Mouse (Mus musculus): Measurements from ENCODE around the gene Slc25a47. TPM values are rescaled to one million over a fixed set of nuclear protein-coding genes. Genes with fewer than 3 reads are reported as not detected.
A peak's percentile ranks its signal among the peaks of the same experiment; 100 is the strongest.

Slc25a47 gene
- polyA plus RNA-seq, 1 experiment from 2014 or later, result 12.0 TPM

GRCm38 (mm10) chr12:108852822-108853221 lies 17.0 kb downstream of the Slc25a47 start:
- no peak for ATAC-seq (ENCODE audit: low FRiP score, low TSS enrichment)
- no peak overlapping the region for H3K4me3 ChIP-seq (ENCODE audit: low read length)
- no peaks in the 10 kb centered on the region for H3K9me3 ChIP-seq (ENCODE audit: low read length)
- H3K9ac ChIP-seq (replicated peaks; ENCODE audit: low read length), result no peak overlapping the region
- H3K27ac ChIP-seq (ENCODE audit: low read length), result no peak overlapping the region
- H3K27me3 ChIP-seq (ENCODE audit: insufficient read depth, low read length), result no peaks in the 10 kb centered on the region
- no peak overlapping the region for H3K4me2 ChIP-seq (replicated peaks; ENCODE audit: low read depth, low read length)
- WGBS, result 90% methylated on average over 8 of the region's 8 CpGs
- no peaks in the 10 kb centered on the region for H3K4me1 ChIP-seq (ENCODE audit: insufficient read depth, low read length)
- H3K36me3 ChIP-seq (ENCODE audit: insufficient read depth, low read length), result no peaks in the 10 kb centered on the region; the same call in 1 of the 2 replicates

- Histone ChIP-seq H3K9me3 (ENCODE audit: low read length) (no peaks in the 10 kb centered on the region), H3K27ac (ENCODE audit: low read length) (no peak overlapping the region), H3K27me3 (ENCODE audit: insufficient read depth, low read length) (no peaks in the 10 kb centered on the region), H3K9ac (replicated peaks; ENCODE audit: low read length) (no peak overlapping the region), H3K4me3 (ENCODE audit: low read length) (no peak overlapping the region), H3K4me1 (ENCODE audit: insufficient read depth, low read length) (no peaks in the 10 kb centered on the region), H3K36me3 (ENCODE audit: insufficient read depth, low read length) (peaks cover 3% of the 10 kb centered on the region; the same call in 1 of the 2 replicates), H3K4me2 (replicated peaks; ENCODE audit: low read depth, low read length) (no peak overlapping the region)
- 90% methylated on average over 10 of the region's 10 CpGs for WGBS
- no peak for ATAC-seq (ENCODE audit: low FRiP score, low TSS enrichment)
Measured at GRCm38 (mm10) chr12:108855081-108855480, 19.2 kb downstream of the Slc25a47 start.

- Histone ChIP-seq H3K27me3 (ENCODE audit: insufficient read depth, low read length) (no peaks in the 10 kb centered on the region), H3K9me3 (ENCODE audit: low read length) (no peaks in the 10 kb centered on the region), H3K4me1 (ENCODE audit: insufficient read depth, low read length) (no peaks in the 10 kb centered on the region), H3K27ac (ENCODE audit: low read length) (no peak overlapping the region), H3K4me2 (replicated peaks; ENCODE audit: low read depth, low read length) (no peak overlapping the region), H3K36me3 (ENCODE audit: insufficient read depth, low read length) (peaks cover 14% of the 10 kb centered on the region), H3K9ac (replicated peaks; ENCODE audit: low read length) (no peak overlapping the region), H3K4me3 (ENCODE audit: low read length) (no peak overlapping the region)
- WGBS, result 79% methylated on average over 8 of the region's 8 CpGs
- no peak for ATAC-seq (ENCODE audit: low FRiP score, low TSS enrichment)
Measured at GRCm38 (mm10) chr12:108856186-108856585, 20.3 kb downstream of the Slc25a47 start.

GRCm38 (mm10) chr12:108857109-108857508 lies 21.3 kb downstream of the Slc25a47 start:
- WGBS, result 63% methylated on average over 7 of the region's 7 CpGs
- H3K27me3 ChIP-seq (ENCODE audit: insufficient read depth, low read length), result no peaks in the 10 kb centered on the region
- H3K4me2 ChIP-seq (replicated peaks; ENCODE audit: low read depth, low read length), result no peak overlapping the region
- no peak overlapping the region for H3K27ac ChIP-seq (ENCODE audit: low read length)
- no peaks in the 10 kb centered on the region for H3K4me1 ChIP-seq (ENCODE audit: insufficient read depth, low read length)
- H3K36me3 ChIP-seq (ENCODE audit: insufficient read depth, low read length), result peaks cover 21% of the 10 kb centered on the region
- no peak for ATAC-seq (ENCODE audit: low FRiP score, low TSS enrichment)
- H3K4me3 ChIP-seq (ENCODE audit: low read length), result no peak overlapping the region
- no peak overlapping the region for H3K9ac ChIP-seq (replicated peaks; ENCODE audit: low read length)
- H3K9me3 ChIP-seq (ENCODE audit: low read length), result no peaks in the 10 kb centered on the region

- Histone ChIP-seq H3K36me3 (ENCODE audit: insufficient read depth, low read length) (peaks cover 27% of the 10 kb centered on the region), H3K27ac (ENCODE audit: low read length) (0 out of 2 replicates have a peak overlapping the region, but pooled peaks have one; percentile 2), H3K4me2 (replicated peaks; ENCODE audit: low read depth, low read length) (no peak overlapping the region), H3K9ac (replicated peaks; ENCODE audit: low read length) (no peak overlapping the region), H3K27me3 (ENCODE audit: insufficient read depth, low read length) (no peaks in the 10 kb centered on the region), H3K4me1 (ENCODE audit: insufficient read depth, low read length) (no peaks in the 10 kb centered on the region), H3K9me3 (ENCODE audit: low read length) (no peaks in the 10 kb centered on the region), H3K4me3 (ENCODE audit: low read length) (no peak overlapping the region)
- peak; percentile 57; the same call in 1 of the 2 replicates for ATAC-seq (ENCODE audit: low FRiP score, low TSS enrichment)
- 63% methylated on average over 7 of the region's 7 CpGs for WGBS
Measured at GRCm38 (mm10) chr12:108857589-108858184, 21.8 kb downstream of the Slc25a47 start.

- ATAC-seq (ENCODE audit: low FRiP score, low TSS enrichment), result no peak
- Histone ChIP-seq H3K27ac (ENCODE audit: low read length) (no peak overlapping the region), H3K4me1 (ENCODE audit: insufficient read depth, low read length) (no peaks in the 10 kb centered on the region), H3K9ac (replicated peaks; ENCODE audit: low read length) (no peak overlapping the region), H3K4me3 (ENCODE audit: low read length) (no peak overlapping the region), H3K36me3 (ENCODE audit: insufficient read depth, low read length) (peaks cover 34% of the 10 kb centered on the region), H3K4me2 (replicated peaks; ENCODE audit: low read depth, low read length) (no peak overlapping the region), H3K27me3 (ENCODE audit: insufficient read depth, low read length) (no peaks in the 10 kb centered on the region), H3K9me3 (ENCODE audit: low read length) (no peaks in the 10 kb centered on the region)
- WGBS, result 74% methylated on average over 5 of the region's 5 CpGs
Measured at GRCm38 (mm10) chr12:108858486-108858885, 22.6 kb downstream of the Slc25a47 start.

DNA sequence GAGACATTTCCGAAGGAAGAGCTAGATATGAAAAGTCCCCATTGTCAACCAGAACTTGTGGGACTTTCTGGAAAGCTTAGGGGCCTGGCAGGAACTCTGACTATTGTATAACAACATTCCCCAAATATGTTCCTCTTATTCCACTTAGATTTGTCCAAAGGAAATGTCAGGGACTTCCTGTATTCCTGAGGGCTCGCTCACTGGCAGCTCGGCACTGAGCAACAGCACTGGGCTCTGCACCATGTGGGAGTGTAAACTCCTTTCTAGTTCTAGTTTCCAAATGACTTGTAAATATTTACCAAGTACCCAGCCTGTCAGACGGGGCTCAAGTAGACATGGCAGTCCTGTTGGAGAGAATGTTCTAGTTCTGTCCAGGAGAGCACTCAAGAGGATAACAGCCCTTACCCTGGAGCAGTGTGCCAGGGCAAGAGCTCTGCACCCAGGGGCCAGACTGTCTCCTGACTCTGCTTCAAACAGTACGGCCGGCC lies 29.2 kb downstream of the Slc25a47 start:
- H3K9me3 ChIP-seq (ENCODE audit: low read length), result no peaks in the 10 kb centered on the region
- ATAC-seq (ENCODE audit: low FRiP score, low TSS enrichment), result no peak
- H3K36me3 ChIP-seq (ENCODE audit: insufficient read depth, low read length), result peaks cover 92% of the 10 kb centered on the region
- WGBS, result 76% methylated on average over 6 of the region's 6 CpGs
- H3K4me2 ChIP-seq (replicated peaks; ENCODE audit: low read depth, low read length), result no peak overlapping the region
- H3K27me3 ChIP-seq (ENCODE audit: insufficient read depth, low read length), result no peaks in the 10 kb centered on the region
- H3K4me1 ChIP-seq (ENCODE audit: insufficient read depth, low read length), result 0 out of 2 replicates have a peak, but pooled peaks cover 2% of the 10 kb centered on the region
- no peak overlapping the region for H3K4me3 ChIP-seq (ENCODE audit: low read length)
- no peak overlapping the region for H3K9ac ChIP-seq (replicated peaks; ENCODE audit: low read length)
- H3K27ac ChIP-seq (ENCODE audit: low read length), result no peak overlapping the region

DNA sequence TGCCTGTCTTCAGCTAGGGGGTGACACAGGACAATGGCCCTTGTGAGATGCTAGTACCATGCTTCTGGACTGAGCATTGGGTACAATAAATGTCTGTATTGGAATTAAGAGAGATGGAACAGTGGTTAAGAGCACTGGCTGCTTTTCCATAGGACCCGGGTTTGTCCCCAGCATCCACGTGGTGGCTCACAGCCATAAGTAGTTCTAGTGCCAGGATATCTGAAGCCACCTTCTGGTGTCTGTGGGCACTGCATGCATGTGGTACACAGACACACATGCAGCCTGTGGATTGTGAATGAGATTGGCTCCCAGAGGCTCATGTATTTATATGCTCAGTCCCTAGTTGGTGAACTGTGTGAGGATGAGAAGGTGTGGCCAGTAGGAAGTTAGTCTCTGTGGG lies 33.7 kb downstream of the Slc25a47 start:
- ATAC-seq (ENCODE audit: low FRiP score, low TSS enrichment), result no peak
- WGBS, result 86% methylated on average over 2 of the region's 2 CpGs

GRCm38 (mm10) chr12:108873122-108873521 lies 37.3 kb downstream of the Slc25a47 start:
- Histone ChIP-seq H3K4me3 (ENCODE audit: low read length) (no peak overlapping the region), H3K4me2 (replicated peaks; ENCODE audit: low read depth, low read length) (no peak overlapping the region), H3K9me3 (ENCODE audit: low read length) (no peaks in the 10 kb centered on the region), H3K4me1 (ENCODE audit: insufficient read depth, low read length) (no peaks in the 10 kb centered on the region), H3K27me3 (ENCODE audit: insufficient read depth, low read length) (no peaks in the 10 kb centered on the region), H3K36me3 (ENCODE audit: insufficient read depth, low read length) (peaks cover 43% of the 10 kb centered on the region), H3K27ac (ENCODE audit: low read length) (no peak overlapping the region), H3K9ac (replicated peaks; ENCODE audit: low read length) (no peak overlapping the region)
- WGBS, result 67% methylated on average over 5 of the region's 5 CpGs
- no peak for ATAC-seq (ENCODE audit: low FRiP score, low TSS enrichment)

More for the DNA sequence above, 33.7 kb downstream of the Slc25a47 start:
- Histone ChIP-seq H3K4me1 (ENCODE audit: insufficient read depth, low read length) (0 out of 2 replicates have a peak, but pooled peaks cover 2% of the 10 kb centered on the region), H3K9me3 (ENCODE audit: low read length) (no peaks in the 10 kb centered on the region), H3K9ac (replicated peaks; ENCODE audit: low read length) (no peak overlapping the region), H3K36me3 (ENCODE audit: insufficient read depth, low read length) (peaks cover 67% of the 10 kb centered on the region), H3K27ac (ENCODE audit: low read length) (no peak overlapping the region), H3K4me3 (ENCODE audit: low read length) (no peak overlapping the region), H3K27me3 (ENCODE audit: insufficient read depth, low read length) (no peaks in the 10 kb centered on the region), H3K4me2 (replicated peaks; ENCODE audit: low read depth, low read length) (no peak overlapping the region)

DNA sequence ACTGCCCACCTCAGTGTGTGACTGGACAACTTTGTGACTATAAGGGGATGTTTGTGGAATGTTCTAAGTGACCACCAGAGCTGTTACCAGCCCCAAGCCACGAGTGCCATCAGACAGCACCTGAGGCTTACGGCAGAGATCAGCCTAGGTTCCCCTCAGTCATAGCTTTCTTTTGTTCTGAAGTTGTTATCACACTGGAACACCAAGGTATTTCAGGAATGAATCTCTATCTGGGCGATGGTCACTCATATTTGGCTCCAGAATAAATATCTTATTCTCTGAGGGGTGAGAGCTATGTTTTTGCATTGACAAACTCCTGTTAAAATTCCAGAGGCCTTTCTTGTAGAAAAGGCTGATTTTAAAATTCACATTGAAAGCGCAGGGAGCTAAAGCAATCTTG lies 43.3 kb downstream of the Slc25a47 start:
- Histone ChIP-seq H3K4me2 (replicated peaks; ENCODE audit: low read depth, low read length) (no peak overlapping the region), H3K9ac (replicated peaks; ENCODE audit: low read length) (no peak overlapping the region), H3K9me3 (ENCODE audit: low read length) (no peaks in the 10 kb centered on the region), H3K4me3 (ENCODE audit: low read length) (no peak overlapping the region), H3K36me3 (ENCODE audit: insufficient read depth, low read length) (peaks cover 41% of the 10 kb centered on the region), H3K27ac (ENCODE audit: low read length) (no peak overlapping the region), H3K4me1 (ENCODE audit: insufficient read depth, low read length) (no peaks in the 10 kb centered on the region), H3K27me3 (ENCODE audit: insufficient read depth, low read length) (no peaks in the 10 kb centered on the region)
- WGBS, result 88% methylated on average over 4 of the region's 4 CpGs
- no peak for ATAC-seq (ENCODE audit: low FRiP score, low TSS enrichment)

Measured in kidney, embryonic 16.5 days (tissue).